Mouse (Mus musculus): ENCODE measurements at regions not wholly inside any gene's neighbourhood (a gene's known extent, or its start where the extent isn't known, plus 50 kb on each side); places are given as distances from the start of the nearest gene placed in this dataset.
A peak's percentile ranks its signal among the peaks of the same experiment; 100 is the strongest.

- Histone ChIP-seq H3K27ac (replicated peaks) (no peak overlapping the region), H3K4me1 (peaks cover 12% of the 10 kb centered on the region), H3K4me3 (no peak overlapping the region), H3K27me3 (ENCODE audit: low read depth, poor library complexity, severe bottlenecking) (no peaks in the 10 kb centered on the region), H3K9me3 (replicated peaks) (no peaks in the 10 kb centered on the region), H3K36me3 (no peaks in the 10 kb centered on the region)
- WGBS: 84% methylated on average over 4 of the region's 4 CpGs
- DNase-seq (ENCODE audit: low spot score): no peak
These were observed 213.8 kb upstream of the Veph1 start for GRCm38 (mm10) chr3:66510455-66510854.

- Histone ChIP-seq H3K4me1 (peaks cover 14% of the 10 kb centered on the region), H3K9me3 (replicated peaks) (no peaks in the 10 kb centered on the region), H3K27ac (replicated peaks) (no peak overlapping the region), H3K36me3 (no peaks in the 10 kb centered on the region), H3K4me3 (no peak overlapping the region), H3K27me3 (ENCODE audit: low read depth, poor library complexity, severe bottlenecking) (no peaks in the 10 kb centered on the region)
- no peak for DNase-seq (ENCODE audit: low spot score)
These were observed 209.5 kb upstream of the Veph1 start for GRCm38 (mm10) chr3:66506125-66506524.

- DNase-seq (ENCODE audit: low spot score): no peak
- Histone ChIP-seq H3K9me3 (replicated peaks) (no peaks in the 10 kb centered on the region), H3K27me3 (ENCODE audit: low read depth, poor library complexity, severe bottlenecking) (no peaks in the 10 kb centered on the region), H3K4me1 (peaks cover 14% of the 10 kb centered on the region), H3K4me3 (no peak overlapping the region), H3K27ac (replicated peaks) (no peak overlapping the region), H3K36me3 (no peaks in the 10 kb centered on the region)
- 71% methylated on average over 6 of the region's 6 CpGs for WGBS
These were observed 208.9 kb upstream of the Veph1 start for GRCm38 (mm10) chr3:66505476-66506076.

- WGBS: 89% methylated on average over 6 of the region's 6 CpGs
- DNase-seq (ENCODE audit: low spot score): no peak
- H3K9me3 ChIP-seq (replicated peaks): no peaks in the 10 kb centered on the region
- no peak overlapping the region for H3K4me3 ChIP-seq
- no peak overlapping the region for H3K27ac ChIP-seq (replicated peaks)
- H3K4me1 ChIP-seq: peaks cover 14% of the 10 kb centered on the region
- H3K27me3 ChIP-seq (ENCODE audit: low read depth, poor library complexity, severe bottlenecking): no peaks in the 10 kb centered on the region
- no peaks in the 10 kb centered on the region for H3K36me3 ChIP-seq
These were observed 208.1 kb upstream of the Veph1 start for GRCm38 (mm10) chr3:66504717-66505116.

GRCm38 (mm10) chr3:66503615-66504014, 207.0 kb upstream of the Veph1 start:
- Histone ChIP-seq H3K4me1 (peaks cover 14% of the 10 kb centered on the region), H3K4me3 (no peak overlapping the region), H3K27me3 (ENCODE audit: low read depth, poor library complexity, severe bottlenecking) (peaks cover 3% of the 10 kb centered on the region; the same call in 1 of the 2 replicates), H3K36me3 (no peaks in the 10 kb centered on the region), H3K27ac (replicated peaks) (no peak overlapping the region), H3K9me3 (replicated peaks) (no peaks in the 10 kb centered on the region)
- WGBS: 88% methylated on average over 3 of the region's 3 CpGs
- DNase-seq (ENCODE audit: low spot score): no peak

- Histone ChIP-seq H3K9me3 (replicated peaks) (no peaks in the 10 kb centered on the region), H3K27ac (replicated peaks) (no peak overlapping the region), H3K4me1 (peaks cover 16% of the 10 kb centered on the region), H3K36me3 (no peaks in the 10 kb centered on the region), H3K27me3 (ENCODE audit: low read depth, poor library complexity, severe bottlenecking) (peaks cover 3% of the 10 kb centered on the region; the same call in 1 of the 2 replicates), H3K4me3 (no peak overlapping the region)
- 76% methylated on average over 4 of the region's 4 CpGs for WGBS
- DNase-seq (ENCODE audit: low spot score): no peak
These were observed 205.2 kb upstream of the Veph1 start for GRCm38 (mm10) chr3:66501865-66502264.

GRCm38 (mm10) chr3:66494442-66495113, 197.9 kb upstream of the Veph1 start:
- 86% methylated on average over 2 of the region's 2 CpGs for WGBS
- no peak for DNase-seq (ENCODE audit: low spot score)
- H3K4me3 ChIP-seq: no peak overlapping the region
- no peak overlapping the region for H3K27ac ChIP-seq (replicated peaks)
- H3K4me1 ChIP-seq: peaks cover 16% of the 10 kb centered on the region
- no peaks in the 10 kb centered on the region for H3K9me3 ChIP-seq (replicated peaks)
- H3K36me3 ChIP-seq: no peaks in the 10 kb centered on the region
- peaks cover 3% of the 10 kb centered on the region for H3K27me3 ChIP-seq (ENCODE audit: low read depth, poor library complexity, severe bottlenecking)

- DNase-seq (ENCODE audit: low spot score): peak; percentile 24
- no peak overlapping the region for H3K4me3 ChIP-seq
- H3K36me3 ChIP-seq: no peaks in the 10 kb centered on the region
- peak overlapping the region; percentile 52; the same call in 1 of the 2 replicates for H3K27ac ChIP-seq (replicated peaks)
- no peaks in the 10 kb centered on the region; the same call in 1 of the 2 replicates for H3K27me3 ChIP-seq (ENCODE audit: low read depth, poor library complexity, severe bottlenecking)
- WGBS: 27% methylated on average over 6 of the region's 6 CpGs
- no peaks in the 10 kb centered on the region for H3K9me3 ChIP-seq (replicated peaks)
- H3K4me1 ChIP-seq: peaks cover 15% of the 10 kb centered on the region
These were observed 194.2 kb upstream of the Veph1 start for GRCm38 (mm10) chr3:66490696-66491357.

GRCm38 (mm10) chr3:66488724-66489123, 192.1 kb upstream of the Veph1 start:
- no peaks in the 10 kb centered on the region for H3K36me3 ChIP-seq
- H3K4me3 ChIP-seq: no peak overlapping the region
- no peak overlapping the region for H3K27ac ChIP-seq (replicated peaks)
- no peak for DNase-seq (ENCODE audit: low spot score)
- 59% methylated on average over 7 of the region's 7 CpGs for WGBS
- peaks cover 15% of the 10 kb centered on the region for H3K4me1 ChIP-seq
- no peaks in the 10 kb centered on the region for H3K9me3 ChIP-seq (replicated peaks)
- no peaks in the 10 kb centered on the region for H3K27me3 ChIP-seq (ENCODE audit: low read depth, poor library complexity, severe bottlenecking)

GRCm38 (mm10) chr3:66486658-66487057, 190.0 kb upstream of the Veph1 start:
- no peak for DNase-seq (ENCODE audit: low spot score)
- H3K36me3 ChIP-seq: no peaks in the 10 kb centered on the region
- H3K27ac ChIP-seq (replicated peaks): no peak overlapping the region
- peaks cover 15% of the 10 kb centered on the region for H3K4me1 ChIP-seq
- H3K9me3 ChIP-seq (replicated peaks): no peaks in the 10 kb centered on the region
- no peak overlapping the region for H3K4me3 ChIP-seq
- no peaks in the 10 kb centered on the region for H3K27me3 ChIP-seq (ENCODE audit: low read depth, poor library complexity, severe bottlenecking)

- 85% methylated on average over 1 of the region's 1 CpGs for WGBS
- peaks cover 14% of the 10 kb centered on the region for H3K4me1 ChIP-seq
- H3K36me3 ChIP-seq: no peaks in the 10 kb centered on the region
- DNase-seq (ENCODE audit: low spot score): no peak
- H3K27me3 ChIP-seq (ENCODE audit: low read depth, poor library complexity, severe bottlenecking): no peaks in the 10 kb centered on the region
- H3K4me3 ChIP-seq: no peak overlapping the region
- H3K27ac ChIP-seq (replicated peaks): no peak overlapping the region
- no peaks in the 10 kb centered on the region for H3K9me3 ChIP-seq (replicated peaks)
These were observed 189.5 kb upstream of the Veph1 start for GRCm38 (mm10) chr3:66486184-66486583.

- Histone ChIP-seq H3K4me3 (no peak overlapping the region), H3K9me3 (replicated peaks) (no peaks in the 10 kb centered on the region), H3K27me3 (ENCODE audit: low read depth, poor library complexity, severe bottlenecking) (no peaks in the 10 kb centered on the region), H3K27ac (replicated peaks) (no peak overlapping the region), H3K36me3 (no peaks in the 10 kb centered on the region), H3K4me1 (no peaks in the 10 kb centered on the region)
- WGBS: 88% methylated on average over 6 of the region's 6 CpGs
- no peak for DNase-seq (ENCODE audit: low spot score)
These were observed 184.1 kb upstream of the Veph1 start for GRCm38 (mm10) chr3:66480718-66481117.

- H3K27me3 ChIP-seq (ENCODE audit: low read depth, poor library complexity, severe bottlenecking): no peaks in the 10 kb centered on the region
- no peaks in the 10 kb centered on the region for H3K9me3 ChIP-seq (replicated peaks)
- H3K27ac ChIP-seq (replicated peaks): no peak overlapping the region
- no peak for DNase-seq (ENCODE audit: low spot score)
- H3K36me3 ChIP-seq: no peaks in the 10 kb centered on the region
- no peaks in the 10 kb centered on the region for H3K4me1 ChIP-seq
- H3K4me3 ChIP-seq: no peak overlapping the region
- WGBS: 79% methylated on average over 4 of the region's 4 CpGs
These were observed 182.6 kb upstream of the Veph1 start for GRCm38 (mm10) chr3:66479266-66479665.

Measured in midbrain, embryonic 10.5 days (tissue).